Mouse (Mus musculus): ENCODE results near the gene Slco1a5. TPM values are rescaled to one million over a fixed set of nuclear protein-coding genes. Genes with fewer than 3 reads are reported as not detected.
"Not testable (repeated sequence)": the region's sequence is repeated elsewhere in the genome, so short reads cannot be mapped to it uniquely, and the experiment has no call there.

Gene Slco1a5
- polyA plus RNA-seq, 1 experiment = not detected

- H3K27ac ChIP-seq (replicated peaks; ENCODE audit: low read depth, low read length) = no peak overlapping the region
- no peaks in the 10 kb centered on the region for H3K4me1 ChIP-seq (ENCODE audit: control insufficient read depth, insufficient read depth, insufficient read length, low read length)
- H3K4me3 ChIP-seq (ENCODE audit: insufficient read depth, low read depth, low read length) = no peak overlapping the region
These were observed 16.8 kb upstream of the Slco1a5 start for GRCm38 (mm10) chr6:142339576-142339975.

GRCm38 (mm10) chr6:142338961-142339360 lies 16.2 kb upstream of the Slco1a5 start:
- Histone ChIP-seq H3K27ac (replicated peaks; ENCODE audit: low read depth, low read length) (no peak overlapping the region), H3K4me3 (ENCODE audit: insufficient read depth, low read depth, low read length) (no peak overlapping the region), H3K4me1 (ENCODE audit: control insufficient read depth, insufficient read depth, insufficient read length, low read length) (no peaks in the 10 kb centered on the region)

DNA sequence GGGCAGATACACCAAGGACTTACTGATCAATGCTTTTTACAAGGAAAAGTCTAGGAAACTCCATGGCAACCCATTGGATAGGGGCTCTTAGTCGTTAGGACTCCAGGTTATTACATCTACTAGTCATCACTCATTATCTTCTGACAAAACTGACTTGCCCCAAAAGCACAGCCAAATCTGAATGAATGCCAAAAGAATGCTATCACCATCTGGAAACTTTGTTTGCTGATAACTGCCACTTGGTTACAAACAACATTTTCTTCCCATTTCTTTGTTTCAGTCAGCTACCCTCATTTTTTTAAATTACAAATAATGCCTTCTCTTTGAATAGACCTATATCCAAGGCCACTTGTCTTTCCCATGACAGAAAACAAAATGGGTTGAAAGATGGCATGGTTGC lies 6.4 kb upstream of the Slco1a5 start:
- no peaks in the 10 kb centered on the region for H3K4me1 ChIP-seq (ENCODE audit: control insufficient read depth, insufficient read depth, insufficient read length, low read length)
- no peak overlapping the region for H3K27ac ChIP-seq (replicated peaks; ENCODE audit: low read depth, low read length)
- H3K4me3 ChIP-seq (ENCODE audit: insufficient read depth, low read depth, low read length) = no peak overlapping the region

GRCm38 (mm10) chr6:142326598-142326997 lies 3.8 kb upstream of the Slco1a5 start:
- no peak overlapping the region for H3K27ac ChIP-seq (replicated peaks; ENCODE audit: low read depth, low read length)
- H3K4me3 ChIP-seq (ENCODE audit: insufficient read depth, low read depth, low read length) = no peak overlapping the region
- no peaks in the 10 kb centered on the region for H3K4me1 ChIP-seq (ENCODE audit: control insufficient read depth, insufficient read depth, insufficient read length, low read length)

DNA sequence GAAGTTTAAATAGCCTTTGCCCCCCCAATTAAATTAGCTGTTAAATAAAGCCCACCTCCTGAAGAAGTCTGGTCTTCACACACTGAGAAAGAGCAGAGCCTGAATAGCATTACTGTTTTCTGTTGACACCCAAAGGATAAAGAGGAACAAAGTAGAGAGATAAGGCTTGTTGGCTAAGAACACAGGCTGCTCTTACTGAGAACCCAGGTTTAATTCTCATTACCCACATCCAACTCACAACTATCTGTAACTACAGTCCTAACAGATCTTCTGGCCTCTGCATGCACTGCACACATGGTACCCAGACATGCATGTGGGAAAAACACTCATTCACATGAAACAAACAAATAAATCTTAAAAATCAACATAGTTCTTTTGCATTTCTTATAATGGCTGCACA lies 5.7 kb downstream of the Slco1a5 start:
- Histone ChIP-seq H3K4me1 (ENCODE audit: control insufficient read depth, insufficient read depth, insufficient read length, low read length) (no peaks in the 10 kb centered on the region), H3K27ac (replicated peaks; ENCODE audit: low read depth, low read length) (no peak overlapping the region), H3K4me3 (ENCODE audit: insufficient read depth, low read depth, low read length) (no peak overlapping the region)

- Histone ChIP-seq H3K4me1 (ENCODE audit: control insufficient read depth, insufficient read depth, insufficient read length, low read length) (no peaks in the 10 kb centered on the region), H3K27ac (replicated peaks; ENCODE audit: low read depth, low read length) (no peak overlapping the region), H3K4me3 (ENCODE audit: insufficient read depth, low read depth, low read length) (no peak overlapping the region)
These were observed 8.5 kb downstream of the Slco1a5 start for GRCm38 (mm10) chr6:142314285-142314684.

GRCm38 (mm10) chr6:142305076-142305475 lies 17.7 kb downstream of the Slco1a5 start:
- no peak overlapping the region for H3K27ac ChIP-seq (replicated peaks; ENCODE audit: low read depth, low read length)
- H3K4me1 ChIP-seq (ENCODE audit: control insufficient read depth, insufficient read depth, insufficient read length, low read length) = no peaks in the 10 kb centered on the region
- H3K4me3 ChIP-seq (ENCODE audit: insufficient read depth, low read depth, low read length) = no peak overlapping the region

DNA sequence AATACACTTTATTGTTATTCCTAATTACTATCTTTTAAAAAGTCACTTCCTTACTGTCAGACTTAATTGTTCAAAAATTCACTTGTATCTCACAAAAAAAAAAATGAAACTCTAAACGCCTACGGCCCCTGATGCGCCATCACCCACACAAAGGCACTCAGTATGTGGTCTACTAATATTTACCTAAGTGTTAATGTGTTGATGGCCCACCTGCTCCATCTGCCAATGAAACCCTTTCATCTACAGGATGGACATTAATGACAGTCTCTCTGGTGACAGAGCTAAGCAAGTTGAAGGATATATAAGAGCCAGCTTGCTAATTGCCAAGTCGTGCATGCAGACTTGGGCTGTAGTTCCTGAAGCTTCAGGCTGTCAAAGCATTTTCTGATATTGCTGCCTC lies 24.7 kb downstream of the Slco1a5 start, which contains the start of gene Iapp:
Gene Iapp, plus strand, starts transcription at position 326 of the 400 bp plus-strand sequence.
- Histone ChIP-seq H3K4me3 (ENCODE audit: insufficient read depth, low read depth, low read length) (no peak within 1 kb of the TSS), H3K4me1 (ENCODE audit: control insufficient read depth, insufficient read depth, insufficient read length, low read length) (no peaks in the 10 kb centered on the region), H3K27ac (replicated peaks; ENCODE audit: low read depth, low read length) (no peak within 1 kb of the TSS)

GRCm38 (mm10) chr6:142289413-142290118 lies 33.2 kb downstream of the Slco1a5 start:
- no peaks in the 10 kb centered on the region for H3K4me1 ChIP-seq (ENCODE audit: control insufficient read depth, insufficient read depth, insufficient read length, low read length)
- no peak overlapping the region for H3K27ac ChIP-seq (replicated peaks; ENCODE audit: low read depth, low read length)
- no peak overlapping the region for H3K4me3 ChIP-seq (ENCODE audit: insufficient read depth, low read depth, low read length)

DNA sequence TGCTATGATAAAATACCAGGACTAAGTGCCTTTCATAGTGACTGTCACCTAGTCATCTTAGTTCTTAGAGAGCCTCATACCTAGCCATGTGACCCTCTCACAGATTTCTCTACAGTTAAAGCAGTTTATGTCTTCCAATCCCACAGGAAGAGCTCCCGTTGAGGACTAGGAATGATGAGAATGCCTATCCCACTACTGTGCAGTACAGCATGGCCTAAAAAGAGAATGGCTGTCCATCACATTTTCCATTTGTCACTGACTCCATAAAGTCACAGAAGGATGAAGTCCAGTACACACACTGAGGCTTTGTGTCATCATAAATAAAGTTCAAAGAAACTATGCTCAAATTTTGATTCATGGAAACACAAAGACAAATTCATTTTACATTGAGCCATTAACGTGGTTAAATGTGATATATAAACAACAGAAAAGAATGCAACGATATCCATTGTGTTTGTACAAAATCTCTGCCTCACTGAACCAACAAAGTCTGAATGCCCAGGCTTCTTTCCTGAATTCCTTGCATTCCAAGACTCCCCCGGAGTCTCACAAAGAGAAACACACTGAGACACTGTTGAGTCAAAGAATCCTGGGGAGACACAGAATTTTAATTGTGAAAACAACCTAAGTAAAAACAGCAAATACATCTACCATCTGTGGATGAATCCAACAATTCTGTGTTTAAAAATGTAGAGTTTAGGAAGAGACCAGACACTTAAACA lies 46.9 kb downstream of the Slco1a5 start:
- no peak overlapping the region for H3K4me3 ChIP-seq (ENCODE audit: insufficient read depth, low read depth, low read length)
- no peak overlapping the region for H3K27ac ChIP-seq (replicated peaks; ENCODE audit: low read depth, low read length)
- H3K4me1 ChIP-seq (ENCODE audit: control insufficient read depth, insufficient read depth, insufficient read length, low read length) = no peaks in the 10 kb centered on the region

- H3K4me1 ChIP-seq (ENCODE audit: control insufficient read depth, insufficient read depth, insufficient read length, low read length); H3K4me3 ChIP-seq (ENCODE audit: insufficient read depth, low read depth, low read length); H3K27ac ChIP-seq (replicated peaks; ENCODE audit: low read depth, low read length): not testable (repeated sequence)
These were observed 72.0 kb downstream of the Slco1a5 start for GRCm38 (mm10) chr6:142250738-142251307.

DNA sequence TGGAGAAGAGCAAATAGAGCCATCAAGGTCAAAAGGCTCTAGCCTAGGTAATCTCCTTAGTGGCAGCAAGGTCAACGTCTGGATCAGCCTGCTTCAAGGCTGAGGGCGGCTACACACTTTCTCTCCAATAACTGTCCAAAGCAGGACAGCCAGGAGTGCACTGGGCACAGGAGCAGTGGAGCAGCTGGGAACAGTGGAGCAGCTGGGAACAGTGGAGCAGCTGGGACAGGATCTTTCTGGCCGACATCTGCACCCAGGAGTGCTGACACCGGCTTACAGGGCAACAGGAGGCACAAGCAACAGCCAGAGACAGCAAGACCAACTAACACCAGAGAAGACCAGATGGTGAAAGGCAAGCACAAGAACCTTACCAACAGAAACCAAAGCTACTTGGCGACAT lies 77.7 kb downstream of the Slco1a5 start:
- Histone ChIP-seq H3K4me3 (ENCODE audit: insufficient read depth, low read depth, low read length) (no peak overlapping the region), H3K27ac (replicated peaks; ENCODE audit: low read depth, low read length) (no peak overlapping the region), H3K4me1 (ENCODE audit: control insufficient read depth, insufficient read depth, insufficient read length, low read length) (no peaks in the 10 kb centered on the region)

DNA sequence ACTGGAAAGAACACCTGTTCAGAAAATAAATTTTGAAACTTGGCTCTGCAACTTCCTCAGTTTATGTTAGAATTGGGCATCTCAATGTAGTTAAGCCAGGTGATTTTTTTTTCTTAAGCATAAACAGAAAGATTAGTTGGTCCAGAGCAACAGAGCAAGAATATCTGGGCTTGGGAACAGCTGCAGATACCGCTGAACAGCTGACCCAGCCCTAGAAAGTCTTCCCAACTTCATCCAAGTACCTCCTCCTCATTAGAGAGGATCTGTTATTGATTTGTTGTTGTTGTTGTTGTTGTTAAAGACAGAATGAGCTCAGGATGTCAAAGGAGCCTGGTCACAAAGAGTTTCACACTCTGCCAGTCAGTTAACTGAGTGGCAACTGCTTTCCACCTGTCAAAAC lies 83.3 kb downstream of the Slco1a5 start:
- H3K27ac ChIP-seq (replicated peaks; ENCODE audit: low read depth, low read length) = no peak overlapping the region
- H3K4me1 ChIP-seq (ENCODE audit: control insufficient read depth, insufficient read depth, insufficient read length, low read length) = no peaks in the 10 kb centered on the region
- no peak overlapping the region for H3K4me3 ChIP-seq (ENCODE audit: insufficient read depth, low read depth, low read length)

- H3K4me3 ChIP-seq (ENCODE audit: insufficient read depth, low read depth, low read length) = no peak overlapping the region
- no peak overlapping the region for H3K27ac ChIP-seq (replicated peaks; ENCODE audit: low read depth, low read length)
- H3K4me1 ChIP-seq (ENCODE audit: control insufficient read depth, insufficient read depth, insufficient read length, low read length) = no peaks in the 10 kb centered on the region
These were observed 102.6 kb downstream of the Slco1a5 start for GRCm38 (mm10) chr6:142220138-142220537.

DNA sequence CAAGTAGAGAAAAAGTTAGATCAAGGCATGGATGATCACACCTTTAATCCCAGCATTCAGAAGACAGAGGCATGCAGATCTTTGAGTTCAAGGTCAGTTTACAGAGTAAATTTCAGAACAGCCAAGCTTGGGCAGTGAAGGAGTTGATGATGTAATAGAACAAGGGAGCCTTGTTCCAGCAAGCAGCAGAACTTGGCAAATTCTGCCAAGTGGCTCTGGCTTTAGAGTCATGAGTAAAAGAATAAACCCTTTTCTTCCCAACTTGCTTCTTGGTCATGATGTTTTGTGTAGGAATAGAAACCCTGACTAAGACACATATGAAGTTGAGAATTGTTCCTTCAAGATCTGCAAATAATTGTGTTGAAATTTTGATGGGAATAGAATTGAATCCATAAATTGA lies 111.0 kb downstream of the Slco1a5 start:
- no peaks in the 10 kb centered on the region for H3K4me1 ChIP-seq (ENCODE audit: control insufficient read depth, insufficient read depth, insufficient read length, low read length)

GRCm38 (mm10) chr6:142209749-142210148 lies 113.0 kb downstream of the Slco1a5 start:
- no peaks in the 10 kb centered on the region for H3K4me1 ChIP-seq (ENCODE audit: control insufficient read depth, insufficient read depth, insufficient read length, low read length)
- no peak overlapping the region for H3K27ac ChIP-seq (replicated peaks; ENCODE audit: low read depth, low read length)
- H3K4me3 ChIP-seq (ENCODE audit: insufficient read depth, low read depth, low read length) = no peak overlapping the region

More for the DNA sequence above, 111.0 kb downstream of the Slco1a5 start:
- Histone ChIP-seq H3K27ac (replicated peaks; ENCODE audit: low read depth, low read length) (no peak overlapping the region), H3K4me3 (ENCODE audit: insufficient read depth, low read depth, low read length) (no peak overlapping the region)
